Mouse (Mus musculus) effector memory CD4-positive, alpha-beta T cell, adult 7 months (primary cell): ENCODE measurements around the gene Hsd17b6. TPM values are rescaled to one million over a fixed set of nuclear protein-coding genes. Genes with fewer than 3 reads are reported as not detected.

Source experiments
- polyA plus RNA-seq: library from polyadenylated mRNA; unstranded; fragments of 100-300 nt; shearing (Covaris generic); gene quantifications from one replicate; pipeline ENCODE4 v1.2.1, GENCODE M21; 2017

Gene Hsd17b6
- polyA plus RNA-seq = not detected

GRCm38 (mm10) chr10:128007446-128007845 lies at the start of gene Hsd17b6:
Hsd17b6 (minus strand) TSS chr10:128007611.

GRCm38 (mm10) chr10:128015068-128015934 lies 7.9 kb upstream of the Hsd17b6 start, which contains the start of gene Prim1:
Prim1 (plus strand) TSS chr10:128015168.

Other genes with a start within 250 kb of the Hsd17b6 start
- gene Rdh1, start 247.9 kb downstream of the Hsd17b6 start, polyA plus RNA-seq = 0.18 TPM
- not detected for gene Rdh16f1, start 247.8 kb downstream of the Hsd17b6 start, polyA plus RNA-seq
- 0.57 TPM for gene Rdh9, start 231.2 kb downstream of the Hsd17b6 start, polyA plus RNA-seq
- gene Rdh16, start 206.5 kb downstream of the Hsd17b6 start, polyA plus RNA-seq = 0.26 TPM
- not detected for gene Rdh19, start 157.7 kb downstream of the Hsd17b6 start, polyA plus RNA-seq
- not detected for gene Rdh16f2, start 141.1 kb downstream of the Hsd17b6 start, polyA plus RNA-seq
- gene Rdh7, start 118.8 kb downstream of the Hsd17b6 start, polyA plus RNA-seq = 0.40 TPM
- gene Sdr9c7, start 109.1 kb downstream of the Hsd17b6 start, polyA plus RNA-seq = not detected
- 16.9 TPM for gene Prim1, start 7.6 kb upstream of the Hsd17b6 start, polyA plus RNA-seq
- gene Naca, start 28.0 kb upstream of the Hsd17b6 start, polyA plus RNA-seq = 411 TPM
- gene Ptges3, start 51.3 kb upstream of the Hsd17b6 start, polyA plus RNA-seq = 185 TPM
- gene Atp5b, start 75.7 kb upstream of the Hsd17b6 start, polyA plus RNA-seq = 1,063 TPM
- 47.7 TPM for gene Baz2a, start 84.0 kb upstream of the Hsd17b6 start, polyA plus RNA-seq
- gene Rbms2, start 172.7 kb upstream of the Hsd17b6 start, polyA plus RNA-seq = 32.2 TPM
- 2.5 TPM for gene Gls2, start 186.8 kb upstream of the Hsd17b6 start, polyA plus RNA-seq
- gene Spryd4, start 204.2 kb upstream of the Hsd17b6 start, polyA plus RNA-seq = 14.4 TPM
- gene Mip, start 218.2 kb upstream of the Hsd17b6 start, polyA plus RNA-seq = not detected
- gene Timeless, start 224.5 kb upstream of the Hsd17b6 start, polyA plus RNA-seq = 11.1 TPM
- gene Apon, start 246.5 kb upstream of the Hsd17b6 start, polyA plus RNA-seq = not detected